Mouse (Mus musculus) liver, adult (tissue): ENCODE measurements around the gene Lsamp.

Experiments used
- GATA4 ChIP-seq: IDR thresholded peaks from 2 replicates; pipeline ENCODE4 v1.6.1; 2014; ENCODE audit warnings: mild to moderate bottlenecking, low read length; ENCODE audit not compliant: insufficient replicate concordance

Gene Lsamp

DNA sequence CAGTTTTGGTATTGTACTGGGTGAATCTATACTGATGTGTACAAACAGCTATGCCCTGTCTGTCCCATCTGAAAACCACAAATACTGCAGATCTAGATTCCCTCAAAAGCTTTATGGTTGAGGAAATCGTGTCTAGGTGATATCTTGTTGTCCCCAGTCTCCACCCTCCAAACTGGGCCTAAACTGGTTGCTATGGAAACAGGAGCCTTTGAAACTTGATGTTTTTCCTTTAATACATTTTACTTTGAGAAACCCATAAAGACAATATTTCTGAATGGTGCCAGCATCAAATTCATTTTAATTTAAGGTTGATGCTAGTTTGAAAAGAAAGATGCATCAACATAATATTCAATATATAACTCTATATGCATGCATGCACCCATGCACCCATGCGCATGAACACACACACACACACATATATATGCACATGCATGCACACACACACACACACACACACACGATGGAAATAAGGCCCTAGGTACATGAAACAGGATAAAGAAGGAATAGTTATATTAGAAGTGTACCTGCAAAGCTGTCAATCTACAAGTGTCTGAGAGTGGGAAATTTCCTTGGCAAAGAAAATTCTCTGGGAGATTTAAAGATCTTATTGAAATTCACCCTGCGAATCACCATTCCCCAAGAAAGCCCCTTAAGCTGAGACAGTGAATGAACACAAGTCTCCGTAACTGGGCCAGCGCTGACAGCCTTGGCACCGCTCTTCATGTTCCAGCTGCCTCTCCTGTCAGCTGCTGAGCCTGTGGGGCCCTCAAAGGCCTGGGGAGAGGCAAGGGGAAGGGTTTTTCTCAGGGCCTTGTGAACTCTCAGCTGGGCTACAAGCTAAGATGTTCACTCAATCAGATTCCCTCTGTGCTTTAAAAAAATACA lies 525.2 kb downstream of the Lsamp start:
- no peak for TF ChIP-seq GATA4

DNA sequence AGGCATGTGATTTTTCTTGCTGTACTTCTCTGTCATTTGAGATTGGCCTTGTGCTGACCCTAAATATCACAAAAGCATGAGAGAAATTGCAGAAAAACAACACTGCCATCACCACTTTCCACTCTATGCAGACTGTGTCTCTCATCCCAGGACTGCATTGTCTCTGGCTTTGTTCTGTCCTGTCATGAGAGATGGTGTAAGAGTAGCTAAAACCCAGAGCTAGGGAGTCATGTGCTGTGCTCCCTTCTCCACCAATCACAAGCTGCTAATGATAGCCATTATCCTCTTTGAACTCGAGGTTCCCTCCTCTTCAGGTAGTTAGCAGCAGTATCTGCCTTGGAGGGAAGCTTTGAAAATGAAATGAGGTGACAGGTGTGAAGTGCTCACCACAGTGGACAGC lies 552.6 kb downstream of the Lsamp start:
- TF ChIP-seq GATA4, result no peak

GRCm38 (mm10) chr16:40549663-40550062 lies 565.5 kb downstream of the Lsamp start:
- TF ChIP-seq GATA4, result no peak

DNA sequence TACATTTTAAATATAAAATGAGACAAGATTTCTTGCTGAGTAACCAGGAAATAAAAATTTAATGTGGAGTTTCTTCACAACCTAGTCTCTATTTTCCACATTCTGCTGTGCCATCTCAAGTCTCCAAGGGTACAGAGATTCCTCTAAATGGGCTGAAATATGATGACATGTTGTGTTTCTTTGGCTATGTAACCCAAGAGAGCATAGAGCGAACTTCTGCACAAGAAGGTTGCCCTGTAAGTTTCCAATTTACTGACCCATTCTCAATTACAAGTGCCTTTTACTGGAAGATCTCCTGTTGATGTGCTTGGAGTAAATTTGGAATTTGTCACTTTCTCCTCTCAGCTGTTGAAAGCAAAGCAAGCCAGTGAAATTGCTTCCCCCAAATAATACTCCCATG lies 571.4 kb downstream of the Lsamp start:
- TF ChIP-seq GATA4, result no peak

- no peak for TF ChIP-seq GATA4
Measured at GRCm38 (mm10) chr16:40557680-40558249, 573.6 kb downstream of the Lsamp start.

DNA sequence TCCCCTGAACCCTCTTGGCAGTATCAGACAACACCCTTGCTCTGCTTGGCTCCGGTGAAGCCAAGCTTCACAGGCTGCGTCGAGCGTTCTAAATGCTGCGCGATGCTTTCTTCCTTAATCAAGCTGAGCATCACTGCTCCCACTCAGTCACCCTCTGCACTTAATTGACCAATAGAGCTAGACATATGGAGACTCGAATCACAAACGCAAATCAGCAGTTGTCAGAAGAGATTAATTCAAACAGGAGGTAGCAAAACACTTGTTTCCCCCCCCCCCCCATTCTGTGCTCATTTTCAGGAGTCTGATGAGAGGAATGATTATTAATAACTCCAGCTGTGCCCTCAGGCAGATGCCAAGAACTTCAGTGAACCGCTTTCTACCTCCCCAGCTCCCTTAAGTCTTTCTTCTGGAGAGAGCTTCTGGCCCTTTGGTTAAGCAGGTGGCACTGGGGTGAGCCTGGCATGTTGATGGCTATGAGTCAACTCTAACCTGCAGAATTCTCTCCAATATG lies 583.3 kb downstream of the Lsamp start:
- no peak for TF ChIP-seq GATA4

- TF ChIP-seq GATA4, result no peak
Measured at GRCm38 (mm10) chr16:40572085-40572745, 588.1 kb downstream of the Lsamp start.

GRCm38 (mm10) chr16:40582076-40582475 lies 597.9 kb downstream of the Lsamp start:
- TF ChIP-seq GATA4, result no peak

- no peak for TF ChIP-seq GATA4
Measured at GRCm38 (mm10) chr16:40593161-40593560, 609.0 kb downstream of the Lsamp start.

GRCm38 (mm10) chr16:40601431-40602387 lies 617.5 kb downstream of the Lsamp start:
- TF ChIP-seq GATA4, result no peak

DNA sequence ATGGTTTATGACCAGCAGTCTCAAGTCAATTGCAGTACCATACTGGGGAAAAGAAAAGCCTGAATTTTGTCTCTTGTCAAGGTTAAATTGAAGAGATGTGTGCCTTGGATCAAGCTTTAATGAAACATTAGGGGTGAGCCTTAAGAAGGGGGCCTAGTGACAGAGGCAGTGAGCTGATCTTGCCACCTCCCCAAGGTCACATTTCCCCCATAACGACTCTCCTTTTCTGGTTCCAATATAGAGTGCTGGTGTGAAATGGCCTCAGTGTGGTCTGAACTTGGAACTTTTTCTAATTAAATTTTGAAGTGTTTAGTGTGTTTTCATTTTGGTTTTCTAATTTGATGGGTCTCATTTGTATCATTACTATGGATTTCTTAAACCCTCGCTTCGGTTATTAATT lies 623.3 kb downstream of the Lsamp start:
- TF ChIP-seq GATA4, result no peak

DNA sequence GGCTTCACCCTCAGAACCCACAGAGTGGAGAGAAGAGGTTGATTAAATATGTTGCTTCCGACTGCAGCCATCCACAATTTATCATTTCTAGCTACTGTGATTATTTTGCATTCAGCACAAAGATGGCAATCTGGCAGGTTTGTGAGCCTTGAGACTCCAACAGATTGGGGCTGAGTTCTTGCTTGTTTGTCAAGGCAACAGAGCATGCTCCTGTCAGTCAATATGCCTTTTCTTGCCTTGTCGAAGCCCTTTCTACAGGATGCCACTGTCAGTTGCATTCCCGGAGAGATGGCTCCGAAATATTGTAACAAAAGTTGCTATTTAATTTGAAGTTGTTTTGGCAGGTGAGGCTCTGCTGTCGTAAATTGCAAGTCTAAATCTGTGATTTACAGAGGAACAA lies 643.0 kb downstream of the Lsamp start:
- no peak for TF ChIP-seq GATA4

- no peak for TF ChIP-seq GATA4
Measured at GRCm38 (mm10) chr16:40639621-40640371, 655.6 kb downstream of the Lsamp start.

DNA sequence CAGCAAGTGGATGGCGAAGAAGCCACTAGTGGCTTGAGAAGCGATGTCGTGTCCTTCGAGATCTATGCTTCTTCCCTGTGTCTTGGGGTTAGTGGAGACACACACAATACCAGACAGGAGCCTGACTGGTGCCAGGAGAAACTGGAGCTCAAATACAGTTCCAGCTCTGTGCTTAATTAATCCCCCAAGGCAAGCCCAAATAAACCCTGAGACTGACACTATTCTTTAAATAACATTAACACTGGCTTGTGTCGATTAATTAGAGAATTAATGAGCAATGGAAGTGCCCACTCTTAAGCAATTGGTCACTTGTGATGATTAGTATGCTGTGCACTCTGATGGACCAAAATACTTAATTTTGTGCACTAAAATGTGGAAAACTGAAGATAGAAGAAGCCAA lies 668.6 kb downstream of the Lsamp start:
- TF ChIP-seq GATA4, result no peak
